Mouse (Mus musculus): ENCODE data around the gene Aebp2.

- TF ChIP-seq EP300 (IDR thresholded peaks at IDR 0.05; ENCODE audit: low read depth) (no peak), CTCF (IDR thresholded peaks at IDR 0.05; ENCODE audit: low read depth) (no peak)
Measured at GRCm38 (mm10) chr6:140697994-140698393, 75.5 kb downstream of the Aebp2 start.
